Comparison of ENCODE assay signal across 8 mouse cellular contexts in genomic region chr7:127716992-127717391, GRCm38 (mm10). TPM values are rescaled to one million over a fixed set of nuclear protein-coding genes. Genes with fewer than 3 reads are reported as not detected.
DNase-seq lines count a peak whose midpoint lies in the region; ATAC-seq lines count a peak whose summit lies in the region.

No protein-coding gene starts in this region.

- peak overlapping the region; percentile 40 for H3K4me3 ChIP-seq in hindbrain, embryonic 15.5 days

- H3K4me1 ChIP-seq in hindbrain, embryonic 15.5 days (replicated peaks), result peaks cover 19% of the 10 kb centered on the region

- H3K9me3 ChIP-seq in hindbrain, embryonic 15.5 days, result no peaks in the 10 kb centered on the region

- no peaks in the 10 kb centered on the region for H3K27me3 ChIP-seq in hindbrain, embryonic 15.5 days

- H3K4me2 ChIP-seq in hindbrain, embryonic 15.5 days, result peak overlapping the region; percentile 74

- H3K36me3 ChIP-seq in hindbrain, embryonic 15.5 days, result no peaks in the 10 kb centered on the region

- ATAC-seq in activated CD4-positive, CD25-positive, alpha-beta regulatory T cell, adult 4 months, result peak; percentile 32
- ATAC-seq in common myeloid progenitor, adult 5-6 weeks (replicated peaks; ENCODE audit: low read depth, poor library complexity, severe bottlenecking), result peak; percentile 65
- ATAC-seq in hindbrain, embryonic 15.5 days (ENCODE audit: low FRiP score, low read depth), result peak; percentile 46

- DNase-seq in gastrocnemius, postnatal 10 days, result peak; percentile 80
- DNase-seq in left cerebral cortex, adult 11 months (ENCODE audit: low spot score), result peak; percentile 49
- DNase-seq in lung, postnatal 36 days, result peak; percentile 66
- DNase-seq in ovary, postnatal 36 days (ENCODE audit: low spot score), result peak; percentile 82
- peak; percentile 76 for DNase-seq in thymus, postnatal 14 days

- WGBS in hindbrain, embryonic 15.5 days, result 2% methylated on average over 40 of the region's 41 CpGs

- no peak overlapping the region for H3K27ac ChIP-seq in hindbrain, embryonic 15.5 days (replicated peaks)

- H3K9ac ChIP-seq in hindbrain, embryonic 15.5 days, result peak overlapping the region; percentile 35

RNA-seq across cellular contexts. Expression of gene Ctf1, which starts 4.5 kb away (rescaled TPM):
- polyA plus RNA-seq in activated CD4-positive, CD25-positive, alpha-beta regulatory T cell, adult 4 months (2017; shearing (Covaris generic)), result not detected
- 0.14 TPM in 1 of 2 replicates, not detected in the other for total RNA-seq in common myeloid progenitor, adult 5-6 weeks (2017)
- 10 to 100 TPM in 1 of 2 experiments, 1 to 10 TPM in 1; 9.1 to 12.7 TPM for total RNA-seq in gastrocnemius, postnatal 10 days (2021)
- 3.8 and 5.4 TPM in 2 replicates for polyA plus RNA-seq in hindbrain, embryonic 15.5 days (2015; fragmentation: Nextera tagmentation; extraction: Ambion mirVana)

RNA-seq across cellular contexts. Expression of gene Bcl7c, which starts 8.3 kb away (rescaled TPM):
- polyA plus RNA-seq in activated CD4-positive, CD25-positive, alpha-beta regulatory T cell, adult 4 months (2017; shearing (Covaris generic)), result 1 to 10 TPM; 4.2 to 6.2 TPM
- 54.4 and 68.0 TPM in 2 replicates for total RNA-seq in common myeloid progenitor, adult 5-6 weeks (2017)
- total RNA-seq in gastrocnemius, postnatal 10 days (2021), result 10 to 100 TPM; 93.2 to 97.1 TPM
- polyA plus RNA-seq in hindbrain, embryonic 15.5 days (2015; fragmentation: Nextera tagmentation; extraction: Ambion mirVana), result 53.2 and 55.1 TPM in 2 replicates

RNA-seq across cellular contexts. Expression of gene Ctf2, which starts 15.0 kb away (rescaled TPM):
- not detected for polyA plus RNA-seq in activated CD4-positive, CD25-positive, alpha-beta regulatory T cell, adult 4 months (2017; shearing (Covaris generic))
- not detected in 2 replicates for total RNA-seq in common myeloid progenitor, adult 5-6 weeks (2017)
- total RNA-seq in gastrocnemius, postnatal 10 days (2021), result not detected
- 0.14 and 0.35 TPM in 2 replicates for polyA plus RNA-seq in hindbrain, embryonic 15.5 days (2015; fragmentation: Nextera tagmentation; extraction: Ambion mirVana)

RNA-seq across cellular contexts. Expression of gene Fbxl19, which starts 27.4 kb away (rescaled TPM):
- polyA plus RNA-seq in activated CD4-positive, CD25-positive, alpha-beta regulatory T cell, adult 4 months (2017; shearing (Covaris generic)), result under 1 TPM; 0.36 to 0.83 TPM
- total RNA-seq in common myeloid progenitor, adult 5-6 weeks (2017), result 14.6 and 21.4 TPM in 2 replicates
- total RNA-seq in gastrocnemius, postnatal 10 days (2021), result 1 to 10 TPM; 2.9 to 6.0 TPM
- 10.0 and 10.5 TPM in 2 replicates for polyA plus RNA-seq in hindbrain, embryonic 15.5 days (2015; fragmentation: Nextera tagmentation; extraction: Ambion mirVana)

RNA-seq across cellular contexts. Expression of gene Orai3, which starts 52.6 kb away (rescaled TPM):
- 10 to 100 TPM; 11.3 to 12.2 TPM for polyA plus RNA-seq in activated CD4-positive, CD25-positive, alpha-beta regulatory T cell, adult 4 months (2017; shearing (Covaris generic))
- total RNA-seq in common myeloid progenitor, adult 5-6 weeks (2017), result 24.5 and 40.6 TPM in 2 replicates
- total RNA-seq in gastrocnemius, postnatal 10 days (2021), result 10 to 100 TPM; 10.2 to 12.3 TPM
- 9.2 and 10.4 TPM in 2 replicates for polyA plus RNA-seq in hindbrain, embryonic 15.5 days (2015; fragmentation: Nextera tagmentation; extraction: Ambion mirVana)
